Mouse (Mus musculus) intestine, embryonic 16.5 days (tissue): Measurements from ENCODE around the gene Dclk3. TPM values are rescaled to one million over a fixed set of nuclear protein-coding genes. Genes with fewer than 3 reads are reported as not detected.

Experiments
- ATAC-seq: fragments of 200-750 bp; cut with Nextera tagmentation; 2 replicates; pipeline ENCODE4 v1.8.0; 2017; ENCODE audit warnings: moderate TSS enrichment, moderate library complexity
- H3K27ac ChIP-seq: fragments of 300-500 bp; sonication (generic); 2 replicates; pipeline ENCODE4 v1.5.1; 2014; ENCODE audit warnings: mild to moderate bottlenecking, low read length
- H3K27me3 ChIP-seq: fragments of 300-500 bp; sonication (generic); replicated peaks from 2 replicates; pipeline ENCODE4 v1.6.1; 2014; ENCODE audit warnings: low read length, control low read depth, mixed read lengths; ENCODE audit not compliant: control insufficient read depth, insufficient read depth
- H3K36me3 ChIP-seq: fragments of 300-500 bp; sonication (generic); 2 replicates; pipeline ENCODE4 v1.6.1; 2014; ENCODE audit warnings: low read length, control low read depth; ENCODE audit not compliant: control insufficient read depth, insufficient read depth
- H3K4me1 ChIP-seq: fragments of 300-500 bp; sonication (generic); 2 replicates; pipeline ENCODE4 v1.6.1; 2014; ENCODE audit warnings: low read length, control low read depth, mixed read lengths; ENCODE audit not compliant: control insufficient read depth, insufficient read depth
- H3K4me2 ChIP-seq: fragments of 300-500 bp; sonication (generic); 2 replicates; pipeline ENCODE4 v1.6.1; 2014; ENCODE audit warnings: low read depth, low read length, control low read depth
- H3K4me3 ChIP-seq: fragments of 300-500 bp; sonication (generic); 2 replicates; pipeline ENCODE4 v1.5.1; 2014; ENCODE audit warnings: mild to moderate bottlenecking, low read length
- H3K9ac ChIP-seq: fragments of 300-500 bp; sonication (generic); 2 replicates; pipeline ENCODE4 v1.6.1; 2014; ENCODE audit warnings: low read depth, low read length
- H3K9me3 ChIP-seq: fragments of 300-500 bp; sonication (generic); 2 replicates; pipeline ENCODE4 v1.6.1; 2016; ENCODE audit warnings: low read length, control low read depth; ENCODE audit not compliant: control insufficient read depth
- WGBS: fragments of 180-500 bp; shearing (Covaris S2); extraction: QIAGEN DNeasy Blood & Tissue Kit; methylation state at CpG from one replicate; pipeline ENCODE4 v1.1.7; 2014; 5-methylcytosine and 5-hydroxymethylcytosine counted together
- polyA plus RNA-seq: library from polyadenylated mRNA; unstranded; fragments of >200 nt; fragmentation: Nextera tagmentation; extraction: Ambion mirVana; gene quantifications from 2 replicates; pipeline ENCODE4 v1.2.1, GENCODE M21; 2015

Dclk3 gene
- polyA plus RNA-seq, 1 experiment from 2014 or later: 0.77 TPM

- Histone ChIP-seq H3K27ac (no peak overlapping the region), H3K4me2 (no peak overlapping the region), H3K4me1 (no peaks in the 10 kb centered on the region), H3K9ac (no peak overlapping the region), H3K27me3 (no peaks in the 10 kb centered on the region), H3K4me3 (no peak overlapping the region), H3K9me3 (no peaks in the 10 kb centered on the region), H3K36me3 (no peaks in the 10 kb centered on the region)
- WGBS: 67% methylated on average over 21 of the region's 21 CpGs
- ATAC-seq: no peak
Measured at GRCm38 (mm10) chr9:111473686-111474457, 35.0 kb downstream of the Dclk3 start.

GRCm38 (mm10) chr9:111474458-111474745, 35.5 kb downstream of the Dclk3 start:
- no peak overlapping the region for H3K4me3 ChIP-seq
- H3K9ac ChIP-seq: no peak overlapping the region
- no peak overlapping the region for H3K27ac ChIP-seq
- 73% methylated on average over 3 of the region's 3 CpGs for WGBS
- ATAC-seq: no peak
- H3K4me1 ChIP-seq: no peaks in the 10 kb centered on the region
- H3K36me3 ChIP-seq: no peaks in the 10 kb centered on the region
- H3K9me3 ChIP-seq: no peaks in the 10 kb centered on the region
- no peak overlapping the region for H3K4me2 ChIP-seq
- H3K27me3 ChIP-seq: no peaks in the 10 kb centered on the region

GRCm38 (mm10) chr9:111475281-111475680, 36.4 kb downstream of the Dclk3 start:
- Histone ChIP-seq H3K27ac (no peak overlapping the region), H3K9me3 (no peaks in the 10 kb centered on the region), H3K4me1 (no peaks in the 10 kb centered on the region), H3K9ac (no peak overlapping the region), H3K36me3 (no peaks in the 10 kb centered on the region), H3K27me3 (no peaks in the 10 kb centered on the region), H3K4me3 (no peak overlapping the region), H3K4me2 (no peak overlapping the region)
- 89% methylated on average over 3 of the region's 3 CpGs for WGBS
- ATAC-seq: no peak

GRCm38 (mm10) chr9:111475973-111476372, 37.1 kb downstream of the Dclk3 start:
- H3K4me2 ChIP-seq: no peak overlapping the region
- no peak overlapping the region for H3K4me3 ChIP-seq
- ATAC-seq: no peak
- no peaks in the 10 kb centered on the region for H3K9me3 ChIP-seq
- no peak overlapping the region for H3K9ac ChIP-seq
- H3K36me3 ChIP-seq: no peaks in the 10 kb centered on the region
- no peak overlapping the region for H3K27ac ChIP-seq
- WGBS: 78% methylated on average over 4 of the region's 4 CpGs
- no peaks in the 10 kb centered on the region for H3K27me3 ChIP-seq
- no peaks in the 10 kb centered on the region for H3K4me1 ChIP-seq

GRCm38 (mm10) chr9:111476479-111477016, 37.7 kb downstream of the Dclk3 start:
- no peaks in the 10 kb centered on the region for H3K9me3 ChIP-seq
- H3K4me2 ChIP-seq: no peak overlapping the region
- no peak overlapping the region for H3K27ac ChIP-seq
- ATAC-seq: no peak
- no peaks in the 10 kb centered on the region for H3K36me3 ChIP-seq
- H3K27me3 ChIP-seq: no peaks in the 10 kb centered on the region
- no peak overlapping the region for H3K9ac ChIP-seq
- H3K4me1 ChIP-seq: no peaks in the 10 kb centered on the region
- 83% methylated on average over 6 of the region's 6 CpGs for WGBS
- no peak overlapping the region for H3K4me3 ChIP-seq

- H3K9ac ChIP-seq: no peak overlapping the region
- H3K4me3 ChIP-seq: no peak overlapping the region
- WGBS: 60% methylated on average over 7 of the region's 7 CpGs
Measured at GRCm38 (mm10) chr9:111478853-111479490, 40.1 kb downstream of the Dclk3 start.

GRCm38 (mm10) chr9:111481011-111481410, 42.1 kb downstream of the Dclk3 start:
- H3K4me1 ChIP-seq: no peaks in the 10 kb centered on the region
- no peak overlapping the region for H3K4me2 ChIP-seq
- no peaks in the 10 kb centered on the region for H3K36me3 ChIP-seq
- no peak overlapping the region for H3K9ac ChIP-seq
- no peak overlapping the region for H3K4me3 ChIP-seq
- WGBS: 89% methylated on average over 3 of the region's 3 CpGs
- ATAC-seq: no peak
- H3K9me3 ChIP-seq: no peaks in the 10 kb centered on the region
- no peak overlapping the region for H3K27ac ChIP-seq
- no peaks in the 10 kb centered on the region for H3K27me3 ChIP-seq

More at GRCm38 (mm10) chr9:111478853-111479490, 40.1 kb downstream of the Dclk3 start:
- Histone ChIP-seq H3K4me1 (no peaks in the 10 kb centered on the region), H3K9me3 (no peaks in the 10 kb centered on the region), H3K36me3 (no peaks in the 10 kb centered on the region), H3K4me2 (no peak overlapping the region), H3K27ac (no peak overlapping the region), H3K27me3 (no peaks in the 10 kb centered on the region)
- ATAC-seq: no peak

GRCm38 (mm10) chr9:111486645-111487477, 48.0 kb downstream of the Dclk3 start:
- no peak overlapping the region for H3K4me2 ChIP-seq
- no peak overlapping the region for H3K9ac ChIP-seq
- H3K4me3 ChIP-seq: no peak overlapping the region
- 64% methylated on average over 10 of the region's 10 CpGs for WGBS
- no peak for ATAC-seq
- H3K9me3 ChIP-seq: no peaks in the 10 kb centered on the region
- no peaks in the 10 kb centered on the region for H3K36me3 ChIP-seq
- H3K27me3 ChIP-seq: no peaks in the 10 kb centered on the region
- no peaks in the 10 kb centered on the region for H3K4me1 ChIP-seq
- H3K27ac ChIP-seq: no peak overlapping the region

- no peaks in the 10 kb centered on the region for H3K9me3 ChIP-seq
- no peaks in the 10 kb centered on the region for H3K36me3 ChIP-seq
- WGBS: 28% methylated on average over 8 of the region's 8 CpGs
- H3K27ac ChIP-seq: no peak overlapping the region
- H3K4me1 ChIP-seq: no peaks in the 10 kb centered on the region
- ATAC-seq: no peak
- no peaks in the 10 kb centered on the region for H3K27me3 ChIP-seq
- H3K9ac ChIP-seq: no peak overlapping the region
- no peak overlapping the region for H3K4me3 ChIP-seq
- H3K4me2 ChIP-seq: no peak overlapping the region
Measured at GRCm38 (mm10) chr9:111490583-111490982, 51.7 kb downstream of the Dclk3 start.
